Mouse (Mus musculus) liver, embryonic 11.5 days (tissue): Measurements from ENCODE around the gene Chuk. TPM values are rescaled to one million over a fixed set of nuclear protein-coding genes. Genes with fewer than 3 reads are reported as not detected.

Experiments used
- ATAC-seq: fragments of 200-750 bp; cut with Nextera tagmentation; replicated peaks from 2 replicates; pipeline ENCODE4 v1.8.0; 2017; ENCODE audit warnings: moderate number of reproducible peaks, mild to moderate bottlenecking, moderate TSS enrichment, moderate library complexity; ENCODE audit not compliant: low FRiP score
- DNase-seq: peaks from one replicate; pipeline ENCODE4 v3.0.0-alpha.2; 2017; ENCODE audit warnings: low spot score
- H3K27ac ChIP-seq: fragments of 300-500 bp; sonication (generic); 2 replicates; pipeline ENCODE4 v1.5.1; 2014; ENCODE audit warnings: mild to moderate bottlenecking, low read depth, low read length, control low read depth
- H3K27me3 ChIP-seq: fragments of 300-500 bp; sonication (generic); replicated peaks from 2 replicates; pipeline ENCODE4 v1.6.1; 2014; ENCODE audit warnings: low read length, mixed read lengths; ENCODE audit not compliant: control insufficient read depth, insufficient read depth
- H3K36me3 ChIP-seq: fragments of 300-500 bp; sonication (generic); 2 replicates; pipeline ENCODE4 v1.6.1; 2014; ENCODE audit warnings: mild to moderate bottlenecking, low read length, moderate library complexity, mixed read lengths; ENCODE audit not compliant: control insufficient read depth, insufficient read depth
- H3K4me1 ChIP-seq: fragments of 300-500 bp; sonication (generic); replicated peaks from 2 replicates; pipeline ENCODE4 v1.6.1; 2014; ENCODE audit warnings: low read length, mixed read lengths; ENCODE audit not compliant: control insufficient read depth, insufficient read depth
- H3K4me2 ChIP-seq: fragments of 300-500 bp; sonication (generic); 2 replicates; pipeline ENCODE4 v1.6.1; 2014; ENCODE audit warnings: mild to moderate bottlenecking, control low read depth, moderate library complexity
- H3K4me3 ChIP-seq: fragments of 300-500 bp; sonication (generic); 2 replicates; pipeline ENCODE4 v1.5.1; 2014; ENCODE audit warnings: low read depth, low read length, control low read depth
- H3K9ac ChIP-seq: fragments of 300-500 bp; sonication (generic); 2 replicates; pipeline ENCODE4 v1.6.1; 2014; ENCODE audit warnings: low read depth, low read length, control low read depth
- H3K9me3 ChIP-seq: fragments of 300-500 bp; sonication (generic); 2 replicates; pipeline ENCODE4 v1.6.1; 2016; ENCODE audit warnings: low read length, inconsistent platforms, mixed read lengths; ENCODE audit not compliant: control insufficient read depth
- WGBS: fragments of 180-500 bp; shearing (Covaris S2); extraction: QIAGEN DNeasy Blood & Tissue Kit; methylation state at CpG from one replicate; pipeline ENCODE4 v1.1.7; 2014; 5-methylcytosine and 5-hydroxymethylcytosine counted together
- polyA plus RNA-seq: library from polyadenylated mRNA; unstranded; fragments of >200 nt; fragmentation: Nextera tagmentation; extraction: Ambion mirVana; gene quantifications from 2 replicates; pipeline ENCODE4 v1.2.1, GENCODE M21; 2014

The Chuk gene
- 42.2 and 44.4 TPM in 2 replicates for polyA plus RNA-seq

- DNase-seq (peak; percentile 92), ATAC-seq (peak; percentile 98)
- Histone ChIP-seq H3K9me3 (no peaks in the 10 kb centered on the region), H3K4me1 (peaks cover 16% of the 10 kb centered on the region), H3K4me3 (peak within 1 kb of the TSS; percentile 91), H3K27me3 (no peaks in the 10 kb centered on the region), H3K36me3 (peaks cover 8% of the 10 kb centered on the region), H3K4me2 (peak within 1 kb of the TSS; percentile 85), H3K9ac (peak within 1 kb of the TSS; percentile 84), H3K27ac (peak within 1 kb of the TSS; percentile 61; the same call in 1 of the 2 replicates)
- 1% methylated on average over 67 of the region's 67 CpGs for WGBS
Measured at GRCm38 (mm10) chr19:44106831-44107660, at the start of gene Chuk. Chuk (minus strand) TSS chr19:44107480.

GRCm38 (mm10) chr19:44157005-44157404, 49.7 kb upstream of the Chuk start:
- H3K9me3 ChIP-seq, result no peaks in the 10 kb centered on the region
- 90% methylated on average over 10 of the region's 10 CpGs for WGBS
- no peak for DNase-seq
- H3K36me3 ChIP-seq, result no peaks in the 10 kb centered on the region
- no peak overlapping the region for H3K4me2 ChIP-seq
- no peaks in the 10 kb centered on the region for H3K4me1 ChIP-seq
- H3K9ac ChIP-seq, result no peak overlapping the region
- no peak overlapping the region for H3K4me3 ChIP-seq
- ATAC-seq, result no peak
- H3K27ac ChIP-seq, result no peak overlapping the region
- H3K27me3 ChIP-seq, result peaks cover 13% of the 10 kb centered on the region; the same call in 1 of the 2 replicates

- Histone ChIP-seq H3K27me3 (peaks cover 13% of the 10 kb centered on the region; the same call in 1 of the 2 replicates), H3K4me3 (no peak overlapping the region), H3K36me3 (no peaks in the 10 kb centered on the region), H3K4me1 (no peaks in the 10 kb centered on the region), H3K9me3 (no peaks in the 10 kb centered on the region), H3K27ac (no peak overlapping the region), H3K9ac (no peak overlapping the region), H3K4me2 (no peak overlapping the region)
- WGBS, result 71% methylated on average over 5 of the region's 5 CpGs
- DNase-seq, result no peak
- ATAC-seq, result no peak
Measured at GRCm38 (mm10) chr19:44153781-44154180, 46.5 kb upstream of the Chuk start.

GRCm38 (mm10) chr19:44148991-44149390, 41.7 kb upstream of the Chuk start:
- no peak for ATAC-seq
- DNase-seq, result no peak
- no peak overlapping the region for H3K9ac ChIP-seq
- 71% methylated on average over 2 of the region's 2 CpGs for WGBS
- H3K4me1 ChIP-seq, result peaks cover 8% of the 10 kb centered on the region
- no peak overlapping the region for H3K4me3 ChIP-seq
- peaks cover 3% of the 10 kb centered on the region for H3K27me3 ChIP-seq
- no peak overlapping the region for H3K4me2 ChIP-seq
- no peaks in the 10 kb centered on the region for H3K36me3 ChIP-seq
- H3K9me3 ChIP-seq, result no peaks in the 10 kb centered on the region
- no peak overlapping the region for H3K27ac ChIP-seq

- Histone ChIP-seq H3K4me3 (no peak overlapping the region), H3K9me3 (no peaks in the 10 kb centered on the region), H3K27me3 (peaks cover 3% of the 10 kb centered on the region), H3K4me2 (no peak overlapping the region), H3K9ac (no peak overlapping the region), H3K4me1 (peaks cover 8% of the 10 kb centered on the region), H3K27ac (no peak overlapping the region), H3K36me3 (no peaks in the 10 kb centered on the region)
- ATAC-seq (no peak), DNase-seq (no peak)
- 28% methylated on average over 2 of the region's 2 CpGs for WGBS
Measured at GRCm38 (mm10) chr19:44148345-44148744, 41.1 kb upstream of the Chuk start.

- no peak overlapping the region for H3K4me3 ChIP-seq
- H3K27ac ChIP-seq, result no peak overlapping the region
- H3K36me3 ChIP-seq, result peaks cover 10% of the 10 kb centered on the region
- no peak overlapping the region for H3K4me2 ChIP-seq
- 91% methylated on average over 8 of the region's 8 CpGs for WGBS
- DNase-seq, result no peak
- no peaks in the 10 kb centered on the region for H3K9me3 ChIP-seq
- ATAC-seq, result no peak
- no peaks in the 10 kb centered on the region; the same call in 1 of the 2 replicates for H3K27me3 ChIP-seq
- no peak overlapping the region for H3K9ac ChIP-seq
- peaks cover 8% of the 10 kb centered on the region for H3K4me1 ChIP-seq
Measured at GRCm38 (mm10) chr19:44146951-44147350, 39.7 kb upstream of the Chuk start.

- H3K4me2 ChIP-seq, result peak overlapping the region; percentile 85
- DNase-seq (no peak), ATAC-seq (peak; percentile 37)
- H3K4me1 ChIP-seq, result peaks cover 8% of the 10 kb centered on the region
- H3K36me3 ChIP-seq, result peaks cover 12% of the 10 kb centered on the region
- peak overlapping the region; percentile 74; the same call in 1 of the 2 replicates for H3K9ac ChIP-seq
- H3K27ac ChIP-seq, result no peak overlapping the region
- H3K27me3 ChIP-seq, result no peaks in the 10 kb centered on the region; the same call in 1 of the 2 replicates
- 61% methylated on average over 9 of the region's 9 CpGs for WGBS
- no peaks in the 10 kb centered on the region for H3K9me3 ChIP-seq
- H3K4me3 ChIP-seq, result peak overlapping the region; percentile 81
Measured at GRCm38 (mm10) chr19:44146568-44146879, 39.2 kb upstream of the Chuk start.

GRCm38 (mm10) chr19:44145702-44146567, 38.7 kb upstream of the Chuk start, which contains the start of gene Bloc1s2:
Bloc1s2 (minus strand) TSS chr19:44146446.
- no peak within 1 kb of the TSS for H3K27ac ChIP-seq
- H3K9ac ChIP-seq, result peak within 1 kb of the TSS; percentile 74

More at GRCm38 (mm10) chr19:44145702-44146567, 38.7 kb upstream of the Chuk start, which contains the start of gene Bloc1s2:
- ATAC-seq (peak; percentile 93), DNase-seq (peak; percentile 85)
- Histone ChIP-seq H3K4me3 (peak within 1 kb of the TSS; percentile 81), H3K4me1 (peaks cover 8% of the 10 kb centered on the region), H3K4me2 (peak within 1 kb of the TSS; percentile 85), H3K9me3 (no peaks in the 10 kb centered on the region), H3K27me3 (no peaks in the 10 kb centered on the region; the same call in 1 of the 2 replicates), H3K36me3 (peaks cover 14% of the 10 kb centered on the region)
- WGBS, result 3% methylated on average over 46 of the region's 46 CpGs
